Mouse (Mus musculus): ENCODE data around the gene Gm3685. TPM values are rescaled to one million over a fixed set of nuclear protein-coding genes. Genes with fewer than 3 reads are reported as not detected.
"Not testable (repeated sequence)": the region's sequence is repeated elsewhere in the genome, so short reads cannot be mapped to it uniquely, and the experiment has no call there.

The Gm3685 gene
- polyA plus RNA-seq (2012; fragmentation: generic; extraction: Trizol) = not detected
- long read RNA-seq, experiment 1 = 0 reads
- long read RNA-seq, experiment 2 = 0 reads

DNA sequence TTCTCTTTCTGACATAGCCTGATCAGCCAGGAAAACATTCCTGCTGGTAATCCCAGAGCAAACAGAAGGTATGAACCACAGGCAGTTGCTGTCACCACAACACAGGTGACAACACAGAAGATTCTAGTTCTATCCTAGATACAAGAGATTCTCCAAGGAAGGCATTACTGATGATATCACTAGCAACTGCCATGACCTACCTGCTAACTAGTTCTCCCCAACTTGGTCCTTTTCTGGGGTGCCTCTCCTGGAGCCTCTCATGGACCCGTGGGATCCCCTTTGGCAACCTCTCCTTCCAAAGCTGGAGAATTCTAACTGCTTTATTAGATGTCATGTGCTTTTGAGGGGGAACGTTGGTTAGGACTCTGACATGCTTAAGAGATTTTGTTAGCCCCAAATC is at the start of gene Gm3685:
Gene Gm3685, minus strand, starts transcription at position 101 of the 400 bp plus-strand sequence.
- H3K36me3 ChIP-seq (ENCODE audit: control insufficient read depth, insufficient read depth); H3K79me2 ChIP-seq (ENCODE audit: control insufficient read depth, insufficient read depth); H3K4me3 ChIP-seq (ENCODE audit: insufficient read depth, poor library complexity, severe bottlenecking); H3K27me3 ChIP-seq (ENCODE audit: control insufficient read depth, insufficient read depth, insufficient read length); H3ac ChIP-seq (ENCODE audit: control insufficient read depth, insufficient read length, low read depth); H3K79me3 ChIP-seq (ENCODE audit: low read depth): not testable (repeated sequence)

DNA sequence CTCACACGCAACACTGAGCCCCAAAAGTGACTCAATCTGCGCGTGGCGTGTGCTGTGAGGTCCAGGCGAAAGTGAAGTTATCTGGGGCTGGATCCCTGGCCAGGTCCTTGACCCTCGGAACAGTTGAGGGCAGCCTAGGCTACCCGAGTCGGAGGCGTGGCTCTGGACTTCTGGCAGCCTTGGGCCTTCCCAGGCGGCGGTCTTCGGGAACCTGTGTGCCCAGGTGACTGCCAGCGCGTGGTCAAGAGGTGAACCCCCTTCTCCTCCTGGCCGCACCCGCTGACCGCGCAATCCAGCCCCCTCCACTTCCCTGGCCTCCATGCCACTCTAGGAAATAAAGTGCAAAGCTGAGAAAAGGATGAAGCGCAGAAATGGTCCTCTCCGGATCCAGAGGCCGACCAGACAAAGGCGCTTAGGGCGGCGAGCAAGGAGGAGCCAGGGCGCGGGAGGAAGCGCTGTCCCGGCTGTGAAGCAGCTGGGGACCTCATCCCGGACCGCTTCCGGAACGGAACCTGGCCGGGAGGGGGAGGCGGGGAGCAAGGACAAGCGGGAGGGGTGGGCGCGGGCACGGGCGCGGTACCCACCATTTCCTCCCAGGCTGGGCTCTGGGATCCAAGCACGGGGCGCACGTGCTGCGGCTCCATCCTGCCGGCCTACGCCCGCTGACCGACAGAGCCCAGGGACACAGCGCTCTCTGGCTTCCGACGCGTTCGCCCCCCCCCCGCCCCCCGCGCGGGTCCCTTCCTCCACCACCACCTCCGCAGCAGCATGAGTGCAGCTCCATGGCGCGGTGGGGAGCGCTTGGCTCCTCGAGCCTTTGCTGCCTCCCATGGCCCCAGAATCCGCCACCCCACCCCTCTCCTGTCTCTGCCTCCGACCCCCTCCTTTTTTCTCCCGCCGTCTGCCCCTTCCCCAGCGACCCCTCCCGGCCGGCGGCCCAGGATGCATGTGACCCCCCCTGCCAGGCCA is 17.7 kb downstream of the Gm3685 start, which contains the start of gene Gm10406:
Gene Gm10406, minus strand, starts transcription at position 669 of the 969 bp plus-strand sequence.
- not testable (repeated sequence) for H3ac ChIP-seq (ENCODE audit: control insufficient read depth, insufficient read length, low read depth); H3K36me3 ChIP-seq (ENCODE audit: control insufficient read depth, insufficient read depth); H3K79me2 ChIP-seq (ENCODE audit: control insufficient read depth, insufficient read depth); H3K79me3 ChIP-seq (ENCODE audit: low read depth); H3K4me3 ChIP-seq (ENCODE audit: insufficient read depth, poor library complexity, severe bottlenecking); H3K27me3 ChIP-seq (ENCODE audit: control insufficient read depth, insufficient read depth, insufficient read length)

DNA sequence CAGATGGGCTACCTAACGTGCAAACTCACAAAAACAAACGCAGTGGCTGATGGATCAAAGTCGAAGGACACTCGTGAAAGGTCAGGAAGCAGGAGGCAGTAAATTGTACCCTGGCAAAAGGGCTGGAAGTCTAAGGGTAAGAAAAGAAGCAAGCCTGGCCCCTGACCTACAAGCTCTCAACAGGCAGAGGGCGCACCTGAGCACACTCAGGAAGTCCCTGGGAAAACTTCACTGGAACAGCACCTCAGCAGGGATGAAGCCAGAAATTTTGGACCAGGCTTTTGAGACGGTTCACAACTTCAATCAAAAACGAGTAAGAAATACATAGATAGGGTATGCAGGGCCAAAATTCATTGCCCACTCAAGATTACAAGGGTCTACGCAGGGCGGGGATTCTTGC is 18.5 kb downstream of the Gm3685 start:
- H3ac ChIP-seq (ENCODE audit: control insufficient read depth, insufficient read length, low read depth); H3K4me3 ChIP-seq (ENCODE audit: insufficient read depth, poor library complexity, severe bottlenecking): not testable (repeated sequence)

More for the DNA sequence above, 18.5 kb downstream of the Gm3685 start:
- H3K79me2 ChIP-seq (ENCODE audit: control insufficient read depth, insufficient read depth); H3K79me3 ChIP-seq (ENCODE audit: low read depth); H3K27me3 ChIP-seq (ENCODE audit: control insufficient read depth, insufficient read depth, insufficient read length); H3K36me3 ChIP-seq (ENCODE audit: control insufficient read depth, insufficient read depth): not testable (repeated sequence)

Other genes starting within 250 kb of the Gm3685 start
- gene Gm3642, start 204.7 kb downstream of the Gm3685 start, polyA plus RNA-seq (2012; fragmentation: generic; extraction: Trizol) = not detected
- not detected for gene Gm3667, start 155.0 kb downstream of the Gm3685 start, polyA plus RNA-seq (2012; fragmentation: generic; extraction: Trizol)
- gene Gm6356, start 71.2 kb downstream of the Gm3685 start, polyA plus RNA-seq (2012; fragmentation: generic; extraction: Trizol) = not detected
- gene Gm10406, start 17.5 kb downstream of the Gm3685 start, polyA plus RNA-seq (2012; fragmentation: generic; extraction: Trizol) = not detected
- gene Gm3696, start 55.7 kb upstream of the Gm3685 start, polyA plus RNA-seq (2012; fragmentation: generic; extraction: Trizol) = not detected
- gene Gm6676, start 80.4 kb upstream of the Gm3685 start, polyA plus RNA-seq (2012; fragmentation: generic; extraction: Trizol) = not detected
- not detected for gene Gm3512, start 129.6 kb upstream of the Gm3685 start, polyA plus RNA-seq (2012; fragmentation: generic; extraction: Trizol)
- not detected for gene Gm16434, start 149.6 kb upstream of the Gm3685 start, polyA plus RNA-seq (2012; fragmentation: generic; extraction: Trizol)
- not detected for gene Gm3727, start 219.7 kb upstream of the Gm3685 start, polyA plus RNA-seq (2012; fragmentation: generic; extraction: Trizol)